Mouse (Mus musculus) liver, embryonic 15.5 days (tissue): ENCODE results near the gene Slc9a7. TPM values are rescaled to one million over a fixed set of nuclear protein-coding genes. Genes with fewer than 3 reads are reported as not detected.

Experiments used
- ATAC-seq: fragments of 200-750 bp; cut with Nextera tagmentation; 2 replicates; pipeline ENCODE4 v1.8.0; 2017; ENCODE audit warnings: moderate number of reproducible peaks, mild to moderate bottlenecking, moderate library complexity; ENCODE audit not compliant: insufficient read depth
- H3K27ac ChIP-seq: fragments of 300-500 bp; sonication (generic); replicated peaks from 2 replicates; pipeline ENCODE4 v1.5.1; 2015; ENCODE audit warnings: mild to moderate bottlenecking, inconsistent platforms
- H3K27me3 ChIP-seq: fragments of 300-500 bp; sonication (generic); 2 replicates; pipeline ENCODE4 v1.6.1; 2015; ENCODE audit warnings: mild to moderate bottlenecking, inconsistent platforms
- H3K36me3 ChIP-seq: fragments of 300-500 bp; sonication (generic); replicated peaks from 2 replicates; pipeline ENCODE4 v1.6.1; 2015; ENCODE audit warnings: moderate library complexity, mild to moderate bottlenecking, inconsistent platforms
- H3K4me1 ChIP-seq: fragments of 300-500 bp; sonication (generic); replicated peaks from 2 replicates; pipeline ENCODE4 v1.6.1; 2015; ENCODE audit warnings: inconsistent platforms
- H3K4me2 ChIP-seq: fragments of 300-500 bp; sonication (generic); 2 replicates; pipeline ENCODE4 v1.6.1; 2015; ENCODE audit warnings: moderate library complexity, mild to moderate bottlenecking, inconsistent platforms
- H3K4me3 ChIP-seq: fragments of 300-500 bp; sonication (generic); replicated peaks from 2 replicates; pipeline ENCODE4 v1.5.1; 2015; ENCODE audit warnings: mild to moderate bottlenecking, inconsistent platforms
- H3K9ac ChIP-seq: fragments of 300-500 bp; sonication (generic); 2 replicates; pipeline ENCODE4 v1.6.1; 2015; ENCODE audit warnings: moderate library complexity, mild to moderate bottlenecking, inconsistent platforms
- H3K9me3 ChIP-seq: fragments of 300-500 bp; sonication (generic); replicated peaks from 2 replicates; pipeline ENCODE4 v1.6.1; 2016; ENCODE audit warnings: inconsistent platforms
- WGBS: fragments of 180-500 bp; shearing (Covaris S2); methylation state at CpG from one replicate; pipeline ENCODE4 v1.1.7; 2015; ENCODE audit warnings: mixed read lengths; ENCODE audit not compliant: insufficient replicate concordance; 5-methylcytosine and 5-hydroxymethylcytosine counted together
- polyA plus RNA-seq: library from polyadenylated mRNA; unstranded; fragments of >200 nt; fragmentation: Nextera tagmentation; extraction: Ambion mirVana; gene quantifications from 2 replicates; pipeline ENCODE4 v1.2.1, GENCODE M21; 2015

The Slc9a7 gene
- polyA plus RNA-seq, 1 experiment from 2014 or later = 0.46 TPM

DNA sequence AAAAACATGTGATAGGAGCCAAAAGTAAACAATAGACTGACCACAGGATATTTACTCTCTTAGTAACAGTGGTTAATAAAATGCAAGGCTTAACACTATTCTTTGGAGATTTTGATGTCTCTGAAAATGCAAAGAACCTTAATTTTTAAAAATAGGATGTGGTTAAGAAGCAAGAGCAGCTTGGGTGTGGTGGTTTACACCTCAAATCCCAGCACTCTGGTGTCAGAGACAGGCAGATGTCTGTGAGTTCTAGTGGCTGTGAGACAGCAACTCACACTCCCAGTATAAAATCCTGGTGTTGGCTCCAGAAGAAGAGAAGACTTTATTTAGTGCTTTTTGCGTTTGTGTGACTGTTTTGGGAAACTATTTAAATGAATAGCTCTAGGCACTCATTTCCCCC, 19.6 kb downstream of the Slc9a7 start:
- H3K4me1 ChIP-seq = no peaks in the 10 kb centered on the region
- 26% methylated on average over 1 of the region's 1 CpGs for WGBS
- no peak overlapping the region for H3K27ac ChIP-seq
- H3K9me3 ChIP-seq = no peaks in the 10 kb centered on the region
- no peak for ATAC-seq
- no peak overlapping the region for H3K4me3 ChIP-seq
- H3K9ac ChIP-seq = no peak overlapping the region
- no peak overlapping the region for H3K4me2 ChIP-seq
- no peaks in the 10 kb centered on the region for H3K27me3 ChIP-seq
- no peaks in the 10 kb centered on the region for H3K36me3 ChIP-seq

GRCm38 (mm10) chrX:20269980-20270379, 21.6 kb downstream of the Slc9a7 start:
- ATAC-seq = no peak
- 29% methylated on average over 3 of the region's 3 CpGs for WGBS
- Histone ChIP-seq H3K27me3 (no peaks in the 10 kb centered on the region), H3K4me2 (no peak overlapping the region), H3K27ac (no peak overlapping the region), H3K36me3 (no peaks in the 10 kb centered on the region), H3K4me3 (no peak overlapping the region), H3K9ac (no peak overlapping the region), H3K9me3 (no peaks in the 10 kb centered on the region), H3K4me1 (no peaks in the 10 kb centered on the region)

- Histone ChIP-seq H3K36me3 (no peaks in the 10 kb centered on the region), H3K4me2 (no peak overlapping the region), H3K27ac (no peak overlapping the region), H3K4me1 (no peaks in the 10 kb centered on the region), H3K4me3 (no peak overlapping the region), H3K9ac (no peak overlapping the region), H3K9me3 (no peaks in the 10 kb centered on the region), H3K27me3 (no peaks in the 10 kb centered on the region)
- ATAC-seq = no peak
- 64% methylated on average over 2 of the region's 2 CpGs for WGBS
Measured at GRCm38 (mm10) chrX:20264370-20264769, 27.2 kb downstream of the Slc9a7 start.

DNA sequence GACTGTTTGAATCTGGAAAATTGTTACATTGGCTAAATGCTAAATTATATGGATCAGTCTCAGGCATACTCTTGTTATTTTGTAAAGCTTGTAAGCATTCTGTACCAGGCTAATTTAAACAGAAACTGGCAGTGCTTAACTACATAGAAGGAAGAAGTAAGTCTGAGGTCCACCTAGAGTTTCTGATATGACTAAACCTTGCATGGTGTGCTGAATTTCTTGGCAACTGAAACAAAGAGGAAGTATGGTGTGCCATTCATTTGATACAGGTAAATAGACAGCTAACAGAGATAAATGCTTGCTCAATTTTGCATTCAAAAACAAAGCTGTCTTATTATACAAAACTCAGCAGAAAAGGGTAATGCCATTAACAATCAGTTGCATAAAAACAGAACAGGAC, 63.5 kb downstream of the Slc9a7 start:
- no peak overlapping the region for H3K9ac ChIP-seq
- H3K4me3 ChIP-seq = no peak overlapping the region
- H3K36me3 ChIP-seq = no peaks in the 10 kb centered on the region
- H3K4me1 ChIP-seq = no peaks in the 10 kb centered on the region
- no peak overlapping the region for H3K4me2 ChIP-seq
- no peaks in the 10 kb centered on the region for H3K27me3 ChIP-seq
- no peak overlapping the region for H3K27ac ChIP-seq
- ATAC-seq = no peak
- H3K9me3 ChIP-seq = no peaks in the 10 kb centered on the region

DNA sequence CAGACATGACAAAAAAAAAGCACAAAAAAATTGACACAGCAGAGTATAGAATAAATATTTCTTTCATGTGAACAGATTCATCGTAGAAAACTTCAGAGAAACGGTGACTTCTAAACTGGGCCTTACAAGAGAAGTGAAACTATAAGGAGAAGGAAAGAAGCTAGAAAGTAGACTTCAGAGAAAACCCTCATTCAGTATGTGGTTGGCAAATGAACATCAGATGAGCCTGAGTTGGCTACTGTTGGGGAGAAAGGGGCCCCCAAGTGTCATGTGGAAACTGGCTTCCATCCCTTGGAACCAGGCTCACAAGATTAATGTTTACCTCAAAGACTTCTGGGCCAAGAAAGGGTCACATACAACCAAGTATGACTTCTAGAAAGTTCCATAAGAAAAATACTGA, 70.1 kb downstream of the Slc9a7 start:
- H3K9ac ChIP-seq = no peak overlapping the region
- H3K4me2 ChIP-seq = no peak overlapping the region
- 83% methylated on average over 2 of the region's 2 CpGs for WGBS
- H3K27ac ChIP-seq = no peak overlapping the region
- H3K27me3 ChIP-seq = no peaks in the 10 kb centered on the region
- no peaks in the 10 kb centered on the region for H3K36me3 ChIP-seq
- no peaks in the 10 kb centered on the region for H3K9me3 ChIP-seq
- H3K4me1 ChIP-seq = no peaks in the 10 kb centered on the region
- H3K4me3 ChIP-seq = no peak overlapping the region
- ATAC-seq = no peak

DNA sequence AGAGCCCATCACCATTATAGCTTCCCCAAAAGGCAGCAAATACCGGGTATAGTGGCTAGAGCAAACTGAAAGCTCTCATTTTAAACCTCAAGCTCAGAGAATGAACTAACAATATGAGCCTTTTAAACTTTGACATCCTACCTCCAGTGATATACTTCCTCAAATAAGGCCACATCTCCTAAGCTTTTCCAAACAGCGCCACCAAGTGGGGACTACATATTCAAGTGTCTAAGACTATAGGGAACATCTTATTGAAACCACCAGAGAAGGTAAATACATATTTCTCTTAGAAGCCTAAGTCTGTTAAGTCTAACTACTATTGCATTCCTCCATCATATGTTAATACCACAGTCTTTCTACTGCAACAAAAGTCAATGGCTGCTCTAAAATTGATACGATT, 106.0 kb downstream of the Slc9a7 start:
- Histone ChIP-seq H3K4me3 (no peak overlapping the region), H3K9ac (no peak overlapping the region), H3K36me3 (no peaks in the 10 kb centered on the region), H3K9me3 (no peaks in the 10 kb centered on the region), H3K27me3 (no peaks in the 10 kb centered on the region), H3K4me2 (no peak overlapping the region), H3K27ac (no peak overlapping the region), H3K4me1 (no peaks in the 10 kb centered on the region)
- 57% methylated on average over 3 of the region's 3 CpGs for WGBS
- no peak for ATAC-seq

- no peak for ATAC-seq
- H3K9ac ChIP-seq = no peak overlapping the region
- H3K4me3 ChIP-seq = no peak overlapping the region
- H3K4me2 ChIP-seq = no peak overlapping the region
- H3K4me1 ChIP-seq = no peaks in the 10 kb centered on the region
- no peaks in the 10 kb centered on the region for H3K36me3 ChIP-seq
- H3K27me3 ChIP-seq = no peaks in the 10 kb centered on the region
- H3K27ac ChIP-seq = no peak overlapping the region
- WGBS = 56% methylated on average over 1 of the region's 1 CpGs
- no peaks in the 10 kb centered on the region for H3K9me3 ChIP-seq
Measured at GRCm38 (mm10) chrX:20176792-20177191, 114.8 kb downstream of the Slc9a7 start.

- Histone ChIP-seq H3K36me3 (no peaks in the 10 kb centered on the region), H3K4me1 (no peaks in the 10 kb centered on the region), H3K27me3 (no peaks in the 10 kb centered on the region)
Measured at GRCm38 (mm10) chrX:20168430-20168829, 123.2 kb downstream of the Slc9a7 start.

GRCm38 (mm10) chrX:20164984-20165383, 126.6 kb downstream of the Slc9a7 start:
- H3K4me1 ChIP-seq = no peaks in the 10 kb centered on the region
- H3K4me3 ChIP-seq = no peak overlapping the region
- no peak overlapping the region for H3K27ac ChIP-seq
- ATAC-seq = no peak
- no peaks in the 10 kb centered on the region for H3K36me3 ChIP-seq
- no peaks in the 10 kb centered on the region for H3K9me3 ChIP-seq
- no peak overlapping the region for H3K4me2 ChIP-seq
- 48% methylated on average over 3 of the region's 3 CpGs for WGBS
- no peaks in the 10 kb centered on the region for H3K27me3 ChIP-seq
- H3K9ac ChIP-seq = no peak overlapping the region

More at GRCm38 (mm10) chrX:20168430-20168829, 123.2 kb downstream of the Slc9a7 start:
- H3K4me2 ChIP-seq = no peak overlapping the region
- no peak overlapping the region for H3K27ac ChIP-seq
- H3K9me3 ChIP-seq = no peaks in the 10 kb centered on the region
- no peak overlapping the region for H3K9ac ChIP-seq
- no peak for ATAC-seq
- no peak overlapping the region for H3K4me3 ChIP-seq

GRCm38 (mm10) chrX:20162322-20162711, 129.3 kb downstream of the Slc9a7 start:
- Histone ChIP-seq H3K9ac (no peak overlapping the region), H3K4me1 (no peaks in the 10 kb centered on the region), H3K27me3 (no peaks in the 10 kb centered on the region), H3K4me2 (no peak overlapping the region), H3K4me3 (no peak overlapping the region), H3K9me3 (no peaks in the 10 kb centered on the region), H3K27ac (no peak overlapping the region), H3K36me3 (no peaks in the 10 kb centered on the region)
- no peak for ATAC-seq
- WGBS = 15% methylated on average over 4 of the region's 4 CpGs

DNA sequence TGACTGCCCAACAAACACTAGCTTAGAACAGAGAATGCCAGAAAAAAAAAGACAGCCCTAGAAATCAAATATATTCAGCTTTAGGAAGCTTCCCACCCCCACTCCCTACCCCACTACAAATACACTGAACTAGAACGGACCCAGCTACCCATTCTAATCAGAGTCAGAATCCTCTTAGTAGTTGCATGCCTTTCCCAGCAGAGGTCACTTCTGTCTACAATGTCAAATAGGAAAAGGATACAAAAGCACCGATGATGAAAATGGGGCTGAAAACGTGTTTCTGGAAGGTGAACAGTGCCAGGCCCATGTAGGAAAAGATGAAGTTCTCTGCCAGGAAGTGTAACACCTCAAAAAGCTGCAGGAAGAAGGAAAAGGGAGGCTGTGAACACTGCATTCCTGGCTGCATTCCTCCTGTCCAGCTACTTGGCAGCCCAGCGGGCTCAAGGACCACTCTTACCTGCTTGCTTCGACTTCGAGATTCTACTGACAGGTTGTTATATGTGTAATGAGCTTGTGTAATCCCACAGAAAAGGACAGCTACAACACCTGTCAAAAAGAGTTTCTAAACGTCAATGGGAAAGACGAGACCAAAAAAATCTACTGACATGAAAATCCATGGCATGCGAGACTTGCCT, 129.8 kb downstream of the Slc9a7 start:
- no peaks in the 10 kb centered on the region for H3K9me3 ChIP-seq
- H3K4me2 ChIP-seq = no peak overlapping the region
- no peak overlapping the region for H3K4me3 ChIP-seq
- H3K4me1 ChIP-seq = no peaks in the 10 kb centered on the region
- no peak for ATAC-seq
- no peaks in the 10 kb centered on the region for H3K36me3 ChIP-seq
- no peak overlapping the region for H3K9ac ChIP-seq
- H3K27ac ChIP-seq = no peak overlapping the region
- WGBS = 35% methylated on average over 9 of the region's 9 CpGs
- H3K27me3 ChIP-seq = no peaks in the 10 kb centered on the region

GRCm38 (mm10) chrX:20160301-20160700, 131.3 kb downstream of the Slc9a7 start:
- Histone ChIP-seq H3K4me2 (no peak overlapping the region), H3K36me3 (no peaks in the 10 kb centered on the region), H3K9ac (no peak overlapping the region), H3K9me3 (no peaks in the 10 kb centered on the region), H3K27me3 (no peaks in the 10 kb centered on the region), H3K4me1 (no peaks in the 10 kb centered on the region), H3K27ac (no peak overlapping the region), H3K4me3 (no peak overlapping the region)
- 24% methylated on average over 1 of the region's 1 CpGs for WGBS
- no peak for ATAC-seq
